Mouse (Mus musculus) hindbrain, embryonic 11.5 days (tissue): Measurements from ENCODE around the gene Zscan4-ps1. TPM values are rescaled to one million over a fixed set of nuclear protein-coding genes. Genes with fewer than 3 reads are reported as not detected.
"Not testable (repeated sequence)": the region's sequence is repeated elsewhere in the genome, so short reads cannot be mapped to it uniquely, and the experiment has no call there.

Experiments
- ATAC-seq: fragments of 200-750 bp; cut with Nextera tagmentation; 2 replicates; pipeline ENCODE4 v1.8.0; 2017; ENCODE audit warnings: mild to moderate bottlenecking, moderate TSS enrichment, moderate library complexity; ENCODE audit not compliant: low FRiP score
- DNase-seq: peaks from one replicate; pipeline ENCODE4 v3.0.0-alpha.2; 2015; ENCODE audit warnings: low spot score
- H3K27ac ChIP-seq: fragments of 300-500 bp; sonication (generic); 2 replicates; pipeline ENCODE4 v1.5.1; 2014; ENCODE audit warnings: mild to moderate bottlenecking, low read depth, low read length
- H3K27me3 ChIP-seq: fragments of 300-500 bp; sonication (generic); 2 replicates; pipeline ENCODE4 v1.6.1; 2014; ENCODE audit warnings: mild to moderate bottlenecking, low read length, moderate library complexity, mixed read lengths; ENCODE audit not compliant: control insufficient read depth, insufficient read depth
- H3K36me3 ChIP-seq: fragments of 300-500 bp; sonication (generic); 2 replicates; pipeline ENCODE4 v1.6.1; 2014; ENCODE audit warnings: mild to moderate bottlenecking, low read length, moderate library complexity, mixed read lengths; ENCODE audit not compliant: control insufficient read depth, insufficient read depth
- H3K4me1 ChIP-seq: fragments of 300-500 bp; sonication (generic); replicated peaks from 2 replicates; pipeline ENCODE4 v1.6.1; 2014; ENCODE audit warnings: low read length, mixed read lengths; ENCODE audit not compliant: control insufficient read depth, insufficient read depth
- H3K4me2 ChIP-seq: fragments of 300-500 bp; sonication (generic); replicated peaks from 2 replicates; pipeline ENCODE4 v1.6.1; 2014; ENCODE audit warnings: mild to moderate bottlenecking, low read depth, low read length
- H3K4me3 ChIP-seq: fragments of 300-500 bp; sonication (generic); 2 replicates; pipeline ENCODE4 v1.5.1; 2014; ENCODE audit warnings: low read depth, low read length
- H3K9ac ChIP-seq: fragments of 300-500 bp; sonication (generic); 2 replicates; pipeline ENCODE4 v1.6.1; 2014; ENCODE audit warnings: low read depth, low read length
- H3K9me3 ChIP-seq: fragments of 300-500 bp; sonication (generic); 2 replicates; pipeline ENCODE4 v1.6.1; 2016; ENCODE audit warnings: low read length; ENCODE audit not compliant: control insufficient read depth
- WGBS: fragments of 180-500 bp; shearing (Covaris S2); extraction: QIAGEN DNeasy Blood & Tissue Kit; methylation state at CpG from one replicate; pipeline ENCODE4 v1.1.7; 2014; 5-methylcytosine and 5-hydroxymethylcytosine counted together
- polyA plus RNA-seq: library from polyadenylated mRNA; unstranded; fragments of >200 nt; fragmentation: Nextera tagmentation; extraction: Ambion mirVana; gene quantifications from 2 replicates; pipeline ENCODE4 v1.2.1, GENCODE M21; 2014

Zscan4-ps1 gene
- not detected in 2 replicates for polyA plus RNA-seq

GRCm38 (mm10) chr7:11069591-11069990, at the start of gene Zscan4-ps1:
Gene Zscan4-ps1, minus strand, starts transcription at chr7:11069691.
- not testable (repeated sequence) for ATAC-seq, H3K9me3 ChIP-seq, H3K4me1 ChIP-seq, H3K4me3 ChIP-seq, DNase-seq, H3K27me3 ChIP-seq, H3K36me3 ChIP-seq, H3K27ac ChIP-seq, H3K9ac ChIP-seq, H3K4me2 ChIP-seq
- WGBS = 91% methylated on average over 2 of the region's 2 CpGs

Other genes with a start within 250 kb of the Zscan4-ps1 start
- gene Zscan4b, start 164.6 kb downstream of the Zscan4-ps1 start, polyA plus RNA-seq = not detected in 2 replicates
- gene Zscan4c, start 63.9 kb downstream of the Zscan4-ps1 start, polyA plus RNA-seq = not detected in 2 replicates
- gene Zscan4d, start 96.5 kb upstream of the Zscan4-ps1 start, polyA plus RNA-seq = not detected in 2 replicates
- not detected in 2 replicates for gene Zscan4e, start 241.0 kb upstream of the Zscan4-ps1 start, polyA plus RNA-seq